In the genomic region with DNA sequence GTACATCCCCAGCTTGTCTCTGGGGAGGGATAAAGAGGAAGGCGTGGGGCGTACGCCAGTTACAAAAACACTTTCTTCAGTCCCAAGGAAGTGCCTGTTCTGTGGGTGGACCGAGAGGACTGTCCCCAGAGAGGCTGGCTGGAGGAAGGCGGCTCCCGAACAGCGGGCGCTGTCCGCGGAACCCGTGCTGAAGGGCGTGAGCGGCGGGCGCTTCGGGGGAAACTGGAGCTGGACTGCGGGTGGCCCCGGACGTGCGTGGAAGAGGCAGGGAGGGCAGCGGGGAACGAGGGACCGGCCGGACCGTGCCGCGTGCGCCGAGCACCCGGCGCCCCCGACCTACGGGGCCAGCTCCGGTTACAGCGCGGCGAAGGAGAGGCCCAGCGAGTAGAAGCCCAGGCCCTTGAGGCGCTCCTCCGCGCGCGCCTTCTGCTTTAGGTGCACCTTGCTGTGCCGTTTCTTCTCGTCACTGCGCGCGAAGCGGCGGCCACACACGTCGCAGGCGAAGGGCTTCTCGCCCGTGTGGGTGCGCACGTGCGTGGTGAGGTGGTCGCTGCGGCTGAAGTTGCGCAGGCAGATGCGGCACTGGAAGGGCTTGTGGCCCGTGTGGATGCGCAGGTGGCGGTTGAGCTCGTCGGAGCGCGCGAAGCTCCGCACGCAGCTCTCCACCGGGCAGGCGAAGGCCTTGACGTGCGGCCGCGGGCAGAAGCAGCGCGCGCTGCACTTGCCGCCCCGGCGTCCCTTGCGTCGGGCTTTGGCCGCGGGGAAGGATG, we compare ENCODE assay signal across 9 mouse cellular contexts. TPM values are rescaled to one million over a fixed set of nuclear protein-coding genes. Genes with fewer than 3 reads are reported as not detected.
DNase-seq lines count a peak whose midpoint lies in the region; ATAC-seq lines count a peak whose summit lies in the region.
"Had no signal": no experiment of that assay in that cellular context is flagged by ENCODE, and none has a peak within 500 bp of the region (broad histone marks: within the 10 kb centered on the region; RNA-seq: fewer than 3 reads in every experiment).

No protein-coding gene starts in this region.

- peak overlapping the region; percentile 46 for H3K4me3 ChIP-seq in intestine, embryonic 15.5 days (replicated peaks)
- H3K4me3 ChIP-seq in midbrain, embryonic 16.5 days (ENCODE audit: low read depth, low read length): peak overlapping the region; percentile 41

- no peak overlapping the region for H3K27ac ChIP-seq in intestine, embryonic 15.5 days
- H3K27ac ChIP-seq in midbrain, embryonic 16.5 days (ENCODE audit: low read length): no peak overlapping the region

- H3K4me2 ChIP-seq in intestine, embryonic 15.5 days (replicated peaks): peak overlapping the region; percentile 93
- H3K4me2 ChIP-seq in midbrain, embryonic 16.5 days (ENCODE audit: low read length): peak overlapping the region; percentile 93

- H3K36me3 ChIP-seq in intestine, embryonic 15.5 days: no peaks in the 10 kb centered on the region
- no peaks in the 10 kb centered on the region for H3K36me3 ChIP-seq in midbrain, embryonic 16.5 days (ENCODE audit: control insufficient read depth, insufficient read depth, low read length)

- intact Hi-C loops in gastrocnemius, postnatal 14 days (cut with DNase I; ENCODE audit: low total_unique reads): no loop called here

- H3K4me1 ChIP-seq in intestine, embryonic 15.5 days (replicated peaks): peaks cover 24% of the 10 kb centered on the region
- peaks cover 26% of the 10 kb centered on the region for H3K4me1 ChIP-seq in midbrain, embryonic 16.5 days (ENCODE audit: control insufficient read depth, insufficient read depth, low read length)

- no peaks in the 10 kb centered on the region for H3K9me3 ChIP-seq in intestine, embryonic 15.5 days
- H3K9me3 ChIP-seq in midbrain, embryonic 16.5 days (replicated peaks; ENCODE audit: control insufficient read depth, low read length, poor library complexity, severe bottlenecking): no peaks in the 10 kb centered on the region

- under 1% methylated on average over 87 of the region's 88 CpGs for WGBS in intestine, embryonic 15.5 days
- under 1% methylated on average over 85 of the region's 88 CpGs for WGBS in midbrain, embryonic 16.5 days

- H3K9ac ChIP-seq in intestine, embryonic 15.5 days: no peak overlapping the region
- H3K9ac ChIP-seq in midbrain, embryonic 16.5 days (ENCODE audit: low read depth, low read length): peak overlapping the region; percentile 31

- no peak; the same call in 1 of the 2 replicates for ATAC-seq in intestine, embryonic 15.5 days
- no peak for ATAC-seq in midbrain, embryonic 16.5 days
- no peak for ATAC-seq in monocyte, adult 5-6 weeks (replicated peaks; ENCODE audit: insufficient number of reproducible peaks, low FRiP score, low TSS enrichment, poor library complexity, severe bottlenecking)

- DNase-seq in ZHBTc4 (ENCODE audit: low read depth, low spot score) (peak; percentile 75), liver (peak; percentile 20)
- DNase-seq in cerebellum, adult 9-11 months: peak; percentile 61
- DNase-seq in gastrocnemius, postnatal 14 days: peak; percentile 46
- peak; percentile 45 for DNase-seq in testis, postnatal 14 days (ENCODE audit: low spot score)

- H3K27me3 ChIP-seq in intestine, embryonic 15.5 days (replicated peaks): peaks cover 75% of the 10 kb centered on the region
- H3K27me3 ChIP-seq in midbrain, embryonic 16.5 days (ENCODE audit: control insufficient read depth, insufficient read depth, low read depth, low read length): peaks cover 61% of the 10 kb centered on the region

RNA-seq across cellular contexts. Expression of gene Egr4, which starts 1.9 kb away (rescaled TPM):
- not detected for total RNA-seq in gastrocnemius, postnatal 14 days (2021)
- not detected in 2 replicates for polyA plus RNA-seq in intestine, embryonic 15.5 days (2015; fragmentation: Nextera tagmentation; extraction: Ambion mirVana)
- not detected in 2 replicates for polyA plus RNA-seq in midbrain, embryonic 16.5 days (2015; fragmentation: Nextera tagmentation; extraction: Ambion mirVana)
- not detected in 3 replicates for total RNA-seq in monocyte, adult 5-6 weeks (2017)
- total RNA-seq: liver, adult 2 months had no signal
- polyA plus RNA-seq: liver, adult 2 months had no signal

RNA-seq across cellular contexts. Expression of gene Fbxo41, which starts 8.7 kb away (rescaled TPM):
- total RNA-seq in gastrocnemius, postnatal 14 days (2021): under 1 TPM; 0.02 to 0.04 TPM
- 0.08 and 0.21 TPM in 2 replicates for polyA plus RNA-seq in intestine, embryonic 15.5 days (2015; fragmentation: Nextera tagmentation; extraction: Ambion mirVana)
- 11.4 and 11.7 TPM in 2 replicates for polyA plus RNA-seq in midbrain, embryonic 16.5 days (2015; fragmentation: Nextera tagmentation; extraction: Ambion mirVana)
- not detected in 3 replicates for total RNA-seq in monocyte, adult 5-6 weeks (2017)
- total RNA-seq: liver, adult 2 months had no signal
- polyA plus RNA-seq: liver, adult 2 months had no signal

RNA-seq across cellular contexts. Expression of gene Pradc1, which starts 59.7 kb away (rescaled TPM):
- 10 to 100 TPM; 14.2 to 16.7 TPM for total RNA-seq in gastrocnemius, postnatal 14 days (2021)
- 38.5 and 42.9 TPM in 2 replicates for polyA plus RNA-seq in intestine, embryonic 15.5 days (2015; fragmentation: Nextera tagmentation; extraction: Ambion mirVana)
- 19.8 and 24.7 TPM in 2 replicates for polyA plus RNA-seq in midbrain, embryonic 16.5 days (2015; fragmentation: Nextera tagmentation; extraction: Ambion mirVana)
- total RNA-seq in monocyte, adult 5-6 weeks (2017): 8.6 to 11.3 TPM (median 10.1 TPM) in 3 replicates

Comparison
In these comparisons a context has a peak if more than half of its experiments do, and no peak if none do; other contexts are left out.
1. DNase-seq: peak in every context shown above with its lines; median percentile 75 in ZHBTc4; 61 in cerebellum, adult 9-11 months; 46 in gastrocnemius, postnatal 14 days; 45 in testis, postnatal 14 days; 20 in liver.